Mouse (Mus musculus) heart, adult 2 months (tissue): Measurements from ENCODE around the gene Elane.

Experiments
- CTCF ChIP-seq: fragments of 200-600 bp; IDR thresholded peaks from 2 replicates; pipeline ENCODE4 v1.8.1; 2022; ENCODE audit warnings: antibody characterized with exemption, mild to moderate bottlenecking, moderate library complexity
- EP300 ChIP-seq: fragments of 200-500 bp; IDR thresholded peaks from 2 replicates; pipeline ENCODE4 v1.6.1; 2011; ENCODE audit warnings: low read depth, low read length, control low read depth; ENCODE audit not compliant: insufficient read depth
- POLR2A ChIP-seq: fragments of 200-500 bp; IDR thresholded peaks from 2 replicates; pipeline ENCODE4 v1.6.1; 2011; ENCODE audit warnings: mild to moderate bottlenecking, low read depth, low read length, control low read depth; ENCODE audit not compliant: insufficient read depth

GRCm38 (mm10) chr10:79842322-79842721 lies 43.7 kb upstream of the Elane start:
- TF ChIP-seq CTCF, result no peak
- no peak for TF ChIP-seq POLR2A
- no peak for TF ChIP-seq EP300
